Mouse (Mus musculus) colon, adult 2 months (tissue): ENCODE results near the gene Vrtn. TPM values are rescaled to one million over a fixed set of nuclear protein-coding genes. Genes with fewer than 3 reads are reported as not detected.

Source experiments
- polyA plus RNA-seq: library from polyadenylated mRNA; depleted of rRNA; stranded (reverse); fragments of >200 nt; gene quantifications from 2 replicates; pipeline ENCODE4 v1.2.3, GENCODE M21; 2012; rRNA removed

Vrtn gene
- polyA plus RNA-seq: not detected in 2 replicates

DNA sequence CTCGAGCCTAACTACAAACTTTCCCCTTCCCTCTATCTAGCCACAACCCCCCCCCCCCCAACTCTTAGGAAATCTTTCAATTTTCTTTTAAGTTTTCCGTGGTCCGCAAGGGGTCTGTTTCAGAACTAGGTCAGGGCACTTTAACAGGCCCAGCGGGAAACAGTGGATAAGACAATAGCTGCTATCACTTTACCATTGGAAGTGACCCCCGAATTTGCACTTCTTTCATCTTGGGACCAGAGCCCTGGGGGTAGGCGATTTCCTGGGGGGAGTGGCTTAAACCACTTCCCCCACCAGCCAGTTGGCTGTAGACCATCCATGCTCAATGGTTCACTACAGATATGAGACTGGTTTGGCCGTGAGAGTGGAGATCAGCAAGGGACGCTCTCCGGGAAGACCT lies at the start of gene Vrtn:
Gene Vrtn, plus strand, starts transcription at position 366 of the 400 bp plus-strand sequence.

DNA sequence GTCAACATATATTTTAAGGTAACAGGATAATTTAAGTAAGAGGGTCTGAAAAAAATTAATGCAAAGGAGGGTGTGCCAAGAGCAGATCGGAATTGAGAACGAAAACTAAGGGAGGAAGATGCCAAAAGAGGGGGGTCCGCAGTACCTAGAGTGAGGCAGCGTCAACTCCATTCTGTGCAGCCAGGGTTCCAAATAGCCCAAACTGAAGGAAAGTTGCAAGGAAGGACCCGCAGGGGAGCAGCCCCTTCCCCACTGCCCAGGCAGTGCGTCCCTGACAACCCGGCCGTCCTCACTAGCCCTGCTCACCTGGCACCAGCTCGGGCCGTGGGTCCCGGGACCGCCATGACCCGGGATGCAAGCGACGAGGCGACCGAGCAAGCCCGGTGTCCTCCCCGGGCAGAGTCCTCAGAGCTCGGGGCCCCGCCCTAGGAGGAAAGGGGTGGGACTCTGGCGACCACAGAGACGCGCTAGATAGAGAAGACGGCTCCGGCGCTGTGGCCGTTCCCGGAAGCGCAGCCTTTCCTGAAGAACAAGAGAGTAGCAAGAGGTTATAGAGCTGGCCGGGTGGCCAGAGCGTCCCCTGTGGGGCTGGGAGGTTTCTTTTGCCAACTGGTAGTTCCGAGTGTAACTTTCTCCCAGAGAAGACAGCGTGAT lies 23.7 kb upstream of the Vrtn start, which contains the start of gene Abcd4:
Gene Abcd4, minus strand, starts transcription at position 437 of the 654 bp plus-strand sequence.

DNA sequence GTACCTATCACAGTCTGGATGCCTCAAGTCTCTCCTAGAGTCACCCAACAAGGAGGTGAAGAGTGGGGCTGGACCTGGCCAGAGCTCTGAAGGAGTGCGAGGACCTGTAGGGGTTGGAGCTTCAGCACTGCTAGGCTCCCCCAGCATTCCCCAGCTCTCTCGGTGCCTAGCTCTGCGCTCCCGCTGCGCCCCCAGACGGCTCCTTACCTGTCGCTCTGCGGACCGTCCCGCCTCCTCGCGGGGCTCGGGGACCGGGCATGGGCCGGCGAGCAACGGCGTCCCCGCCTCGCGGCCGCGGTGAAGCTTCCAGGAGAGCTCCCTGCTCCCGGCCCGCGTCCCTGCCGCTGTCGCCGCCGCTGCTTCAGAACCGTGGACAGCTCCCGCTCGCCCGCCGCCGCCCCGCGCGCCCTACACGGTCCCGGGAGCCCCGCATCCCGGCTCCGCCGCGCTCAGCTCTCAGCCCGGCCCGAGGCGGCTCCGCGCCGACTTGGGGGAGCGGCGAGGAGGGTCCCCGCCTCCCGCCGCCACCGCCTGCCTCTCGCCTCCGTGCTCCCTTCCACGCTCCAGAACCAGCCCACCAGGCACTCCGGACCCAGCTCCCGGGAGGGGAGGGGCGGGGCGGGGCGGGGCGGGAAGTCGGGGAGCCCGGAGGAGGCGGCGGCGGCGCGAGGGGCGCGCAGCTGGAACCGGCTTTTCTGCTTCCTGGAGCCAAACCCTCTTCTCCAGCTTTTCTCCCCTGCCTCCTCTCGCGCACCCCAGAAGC lies 57.7 kb downstream of the Vrtn start, which contains the start of gene Syndig1l:
Gene Syndig1l, minus strand, starts transcription at position 513 of the 763 bp plus-strand sequence.

Other genes with a start within 250 kb of the Vrtn start
- 26.7 and 27.6 TPM in 2 replicates for gene Entpd5, start 232.0 kb upstream of the Vrtn start, polyA plus RNA-seq
- gene Bbof1, start 231.9 kb upstream of the Vrtn start, polyA plus RNA-seq: 0.08 TPM in 1 of 2 replicates, not detected in the other
- 3.1 and 3.3 TPM in 2 replicates for gene Rnf113a2, start 223.8 kb upstream of the Vrtn start, polyA plus RNA-seq
- gene Aldh6a1, start 190.0 kb upstream of the Vrtn start, polyA plus RNA-seq: 5.4 and 5.7 TPM in 2 replicates
- 4.9 TPM in 2 replicates for gene Lin52, start 189.6 kb upstream of the Vrtn start, polyA plus RNA-seq
- not detected in 2 replicates for gene Vsx2, start 71.3 kb upstream of the Vrtn start, polyA plus RNA-seq
- gene Abcd4, start 23.6 kb upstream of the Vrtn start, polyA plus RNA-seq: 20.9 and 21.1 TPM in 2 replicates
- 0.35 and 0.58 TPM in 2 replicates for gene Syndig1l, start 57.8 kb downstream of the Vrtn start, polyA plus RNA-seq
- gene Npc2, start 132.1 kb downstream of the Vrtn start, polyA plus RNA-seq: 198 and 225 TPM in 2 replicates
- 33.6 and 40.2 TPM in 2 replicates for gene Isca2, start 132.2 kb downstream of the Vrtn start, polyA plus RNA-seq
- 1.7 and 1.8 TPM in 2 replicates for gene Ltbp2, start 235.5 kb downstream of the Vrtn start, polyA plus RNA-seq